Mouse (Mus musculus) Muller cell, postnatal 12 days (primary cell): ENCODE results near the gene Pim2.
"Not testable (repeated sequence)": the region's sequence is repeated elsewhere in the genome, so short reads cannot be mapped to it uniquely, and the experiment has no call there.

Source experiments
- DNase-seq: peaks from one replicate; pipeline ENCODE4 v3.0.0-alpha.2; 2015; ENCODE audit errors: inconsistent ontology term

The Pim2 gene

DNA sequence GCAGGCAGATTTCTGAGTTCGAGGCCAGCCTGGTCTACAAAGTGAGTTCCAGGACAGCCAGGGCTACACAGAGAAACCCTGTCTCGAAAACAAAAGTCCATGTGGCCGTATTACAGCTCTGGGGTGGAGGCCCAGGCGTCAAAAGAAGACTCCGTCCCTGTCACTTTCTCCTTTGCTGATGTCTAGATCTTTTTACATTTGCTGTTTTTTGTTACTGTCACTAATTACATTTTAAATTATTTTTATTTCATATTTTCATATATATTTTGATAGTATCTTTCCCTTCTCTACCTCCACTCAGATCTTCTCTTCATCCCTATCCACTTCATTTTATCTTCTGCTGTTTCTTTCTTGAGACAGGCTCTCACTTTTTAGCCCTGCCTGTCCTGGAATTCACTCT lies 29.7 kb downstream of the Pim2 start, which contains the start of gene Gm10491:
TSS of gene Gm10491 (minus strand) at position 101 of the 400 bp plus-strand sequence.
- no peak for DNase-seq

DNA sequence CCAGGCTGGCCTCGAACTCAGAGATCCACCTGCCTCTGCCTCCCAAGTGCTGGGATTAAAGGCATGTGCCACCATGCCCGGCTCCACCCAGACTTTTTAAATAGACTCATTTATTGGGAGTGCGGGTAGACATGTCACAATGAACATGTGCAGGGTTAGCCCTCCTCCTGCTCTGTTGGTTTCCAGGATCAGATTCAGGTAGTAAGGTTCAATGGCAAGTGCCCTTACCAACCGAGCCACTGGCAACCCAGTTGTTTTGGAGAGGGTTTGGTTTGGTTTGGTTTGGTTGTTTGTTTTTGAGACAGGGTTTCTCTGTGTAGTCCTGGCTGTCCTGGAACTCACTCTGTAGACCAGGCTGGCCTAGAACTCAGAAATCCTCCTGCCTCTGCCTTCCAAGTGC lies 31.2 kb downstream of the Pim2 start, which contains the start of gene Gm10490:
TSS of gene Gm10490 (plus strand) at position 301 of the 400 bp plus-strand sequence.
- not testable (repeated sequence) for DNase-seq

DNA sequence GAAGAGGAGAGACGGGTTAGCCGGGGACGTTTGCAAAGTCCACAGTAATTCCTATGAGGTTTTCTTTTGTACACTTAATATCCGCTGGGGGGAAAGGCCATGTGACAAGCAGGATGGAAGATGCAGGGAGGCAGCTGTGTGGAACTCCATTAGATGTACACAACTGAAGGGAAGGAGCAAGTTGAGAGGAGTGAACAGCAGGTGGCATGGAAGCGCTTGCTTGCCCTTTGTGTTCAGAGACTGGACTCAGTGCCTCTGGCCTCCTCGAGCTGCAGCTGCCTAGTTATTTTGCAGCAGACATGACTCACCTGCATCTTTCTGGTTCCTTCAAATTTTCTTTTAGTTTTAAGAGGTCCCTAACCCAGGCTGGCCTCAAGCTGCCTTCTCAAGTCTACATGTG lies 32.4 kb downstream of the Pim2 start:
- DNase-seq: no peak

DNA sequence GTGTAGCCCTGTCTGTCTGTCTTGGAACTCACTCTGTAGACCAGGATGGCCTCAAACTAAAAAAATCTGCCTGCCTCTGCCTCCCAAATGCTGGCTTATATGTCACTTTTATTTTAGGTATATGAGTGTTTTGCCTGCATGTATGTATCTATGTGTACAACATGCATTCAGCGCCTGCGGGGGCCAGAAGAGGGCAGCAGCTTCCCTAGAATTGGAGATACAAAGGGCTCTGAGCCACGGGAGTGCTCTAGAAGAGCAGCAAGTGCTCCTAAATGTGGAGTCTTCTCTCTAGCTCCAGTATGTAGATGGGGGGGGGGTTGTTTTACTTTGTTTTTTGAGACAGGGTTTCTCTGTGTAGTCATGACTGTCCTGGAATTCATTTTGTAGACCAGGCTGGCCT lies 37.6 kb downstream of the Pim2 start:
- not testable (repeated sequence) for DNase-seq

DNA sequence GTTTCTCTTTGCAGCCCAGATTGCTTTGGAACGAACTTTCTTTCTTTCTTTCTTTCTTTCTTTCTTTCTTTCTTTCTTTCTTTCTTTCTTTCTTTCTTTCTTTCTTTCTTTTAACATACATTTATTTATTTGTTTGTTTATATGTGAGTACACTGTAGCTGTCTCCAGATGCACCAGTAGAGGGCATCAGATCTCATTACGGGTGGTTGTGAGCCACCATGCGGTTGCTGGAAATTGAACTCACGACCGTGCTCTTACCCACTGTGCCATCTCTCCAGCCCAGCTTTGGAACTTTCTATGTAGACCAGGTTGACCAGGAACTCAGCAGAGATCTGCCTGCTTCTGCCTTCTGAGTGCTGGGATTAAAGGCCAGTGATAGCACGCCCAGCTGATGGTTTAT lies 39.9 kb downstream of the Pim2 start:
- DNase-seq: not testable (repeated sequence)

DNA sequence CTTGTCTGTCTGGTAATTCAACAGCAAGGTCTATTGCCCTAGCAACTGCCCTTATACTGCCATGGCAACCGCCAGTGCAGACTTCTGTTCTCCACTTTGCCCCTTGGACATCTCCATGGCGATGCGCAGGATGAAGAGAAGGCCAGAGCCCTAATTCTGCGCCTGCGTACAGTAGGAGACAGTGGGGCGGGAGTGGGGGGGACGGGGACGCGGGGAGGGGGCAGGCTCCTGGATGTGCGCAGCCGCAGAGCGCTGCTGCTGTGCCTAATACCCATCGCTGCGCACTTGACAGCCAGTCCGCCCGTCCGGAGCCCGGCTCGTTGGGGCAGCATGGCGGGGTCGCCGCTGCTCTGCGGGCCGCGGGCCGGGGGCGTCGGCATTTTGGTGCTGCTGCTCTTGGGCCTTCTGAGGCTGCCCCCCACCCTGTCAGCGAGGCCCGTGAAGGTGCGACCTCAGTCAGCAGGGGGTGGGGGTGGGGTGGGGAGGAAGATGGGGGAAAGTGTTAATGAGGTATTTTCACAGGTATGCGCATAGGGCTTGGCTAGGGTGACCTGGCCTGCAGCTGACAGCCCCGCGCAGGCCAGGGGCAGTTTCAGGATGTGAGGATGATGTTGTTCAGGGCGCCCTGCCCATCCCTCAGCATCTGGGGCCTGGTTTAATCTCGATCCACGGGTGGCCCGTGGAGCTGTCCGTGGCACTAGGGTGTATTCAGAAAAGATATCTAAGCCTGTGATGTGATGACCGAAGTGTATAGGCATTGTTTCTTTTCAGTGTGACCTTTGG lies 41.7 kb downstream of the Pim2 start, which contains the start of gene Pcsk1n:
TSS of gene Pcsk1n (plus strand) at position 222 of the 783 bp plus-strand sequence.
- peak; percentile 46 for DNase-seq

DNA sequence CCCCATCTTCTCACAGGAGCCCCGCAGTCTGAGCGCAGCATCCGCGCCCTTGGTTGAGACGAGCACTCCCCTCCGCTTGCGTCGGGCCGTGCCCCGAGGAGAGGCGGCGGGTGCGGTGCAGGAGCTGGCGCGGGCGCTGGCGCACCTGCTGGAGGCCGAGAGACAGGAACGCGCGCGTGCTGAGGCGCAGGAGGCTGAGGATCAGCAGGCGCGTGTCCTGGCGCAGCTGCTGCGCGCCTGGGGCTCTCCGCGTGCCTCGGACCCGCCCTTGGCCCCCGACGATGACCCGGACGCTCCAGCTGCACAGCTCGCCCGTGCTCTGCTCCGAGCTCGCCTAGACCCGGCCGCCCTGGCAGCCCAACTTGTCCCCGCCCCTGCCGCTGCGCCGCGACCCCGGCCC lies 44.0 kb downstream of the Pim2 start:
- DNase-seq: no peak

DNA sequence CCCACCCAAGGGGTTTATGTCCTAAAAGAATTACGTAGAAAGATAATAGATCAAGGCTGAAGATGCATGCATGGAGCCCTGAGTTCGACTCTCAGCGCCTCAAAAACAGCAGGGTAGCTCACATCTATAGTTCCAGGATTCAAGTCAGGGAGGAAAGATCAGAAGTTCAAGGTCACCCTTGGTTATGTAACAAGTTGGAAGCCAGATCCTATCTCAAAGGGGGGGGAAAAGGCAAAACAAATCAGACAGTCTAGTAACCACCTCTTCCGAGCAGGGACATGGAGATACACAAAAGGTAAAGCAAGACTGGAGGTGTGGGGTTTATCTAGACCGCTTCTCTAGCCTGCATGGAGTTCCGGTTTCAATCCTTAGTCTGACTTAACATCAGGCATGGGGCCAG lies 48.2 kb downstream of the Pim2 start:
- no peak for DNase-seq

DNA sequence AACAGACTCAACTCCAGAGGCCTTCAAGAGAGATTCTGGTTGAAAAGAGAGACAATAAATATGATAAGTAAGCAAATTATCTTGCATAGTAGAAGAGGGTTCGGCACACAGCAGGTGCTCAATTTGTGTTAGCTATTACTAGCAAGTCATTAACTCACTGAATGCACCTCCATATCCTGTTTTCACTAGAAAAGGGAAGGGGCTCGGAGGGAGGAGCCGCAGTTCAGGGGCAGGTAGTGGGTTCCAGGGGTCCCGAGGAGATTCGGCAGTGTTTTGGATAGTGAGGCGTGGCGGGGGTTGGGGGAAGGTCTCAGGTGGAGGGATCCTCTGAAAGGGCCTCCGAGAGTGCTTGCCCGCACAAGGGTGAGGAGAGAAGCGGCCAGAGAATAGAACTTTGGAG lies 49.1 kb downstream of the Pim2 start:
- no peak for DNase-seq

DNA sequence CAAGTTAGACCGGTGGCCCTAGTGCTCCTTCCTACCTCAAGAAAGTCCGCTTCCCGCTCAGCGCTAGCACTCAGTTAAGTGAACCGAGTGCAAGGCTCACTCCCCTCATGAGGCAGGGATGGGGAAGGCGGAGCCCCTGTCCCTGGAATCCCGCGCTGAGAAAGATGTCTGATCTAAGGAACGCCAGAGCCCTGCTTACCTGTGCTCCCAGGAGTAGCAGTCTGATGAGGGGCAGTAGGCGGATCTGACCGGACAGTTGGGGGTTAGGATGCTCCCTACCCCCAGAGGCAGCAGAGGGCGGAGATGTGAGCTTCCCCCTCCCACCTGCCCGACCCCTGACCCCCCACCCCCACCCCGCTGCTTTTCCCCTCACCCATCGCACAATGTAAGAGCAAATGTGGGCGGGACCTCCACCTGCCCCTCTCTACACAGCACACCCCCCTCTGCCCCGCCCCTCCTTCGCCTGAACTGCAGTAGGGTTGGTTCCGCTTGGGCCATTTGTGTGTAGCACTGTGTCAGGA lies 50.3 kb downstream of the Pim2 start, which contains the start of gene Eras:
TSS of gene Eras (minus strand) at position 338 of the 521 bp plus-strand sequence.
- DNase-seq: no peak
